Mouse (Mus musculus) natural killer cell, adult 2 months (primary cell): Measurements from ENCODE around the gene Nectin1.

ENCODE experiments used
- DNase-seq, 2 experiments: peaks; one replicate each; pipeline ENCODE4 v3.0.0; 2022; ENCODE audit warnings: low spot score in 2 of 2

Gene Nectin1

DNA sequence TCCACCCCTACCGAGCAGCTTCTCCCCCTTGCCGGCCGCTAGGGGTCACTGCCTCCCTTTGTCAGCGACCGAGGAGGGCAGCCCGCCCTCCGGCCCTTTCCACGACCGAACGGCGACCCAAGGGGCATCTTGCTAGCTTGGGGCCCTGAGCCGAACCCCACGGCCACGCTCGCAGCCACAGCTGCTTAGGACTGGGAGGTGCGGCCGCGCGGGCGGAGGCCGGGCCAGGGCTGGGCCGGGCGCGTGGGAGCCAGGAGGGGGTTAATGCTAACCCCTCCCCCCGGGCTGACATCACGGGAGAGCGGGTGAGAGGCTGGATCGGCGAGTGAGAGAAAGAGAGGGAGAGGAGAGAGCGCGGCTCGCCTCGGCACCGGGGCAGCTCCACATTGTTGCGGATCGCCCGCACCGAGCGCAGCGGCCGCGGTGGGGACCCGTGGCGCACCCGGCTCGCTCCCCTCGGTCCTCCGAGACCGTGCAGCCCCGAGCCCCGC, at the start of gene Nectin1:
Gene Nectin1, plus strand, starts transcription at position 338 of the 491 bp plus-strand sequence.
- peak; percentile 44 to 68 for DNase-seq

DNA sequence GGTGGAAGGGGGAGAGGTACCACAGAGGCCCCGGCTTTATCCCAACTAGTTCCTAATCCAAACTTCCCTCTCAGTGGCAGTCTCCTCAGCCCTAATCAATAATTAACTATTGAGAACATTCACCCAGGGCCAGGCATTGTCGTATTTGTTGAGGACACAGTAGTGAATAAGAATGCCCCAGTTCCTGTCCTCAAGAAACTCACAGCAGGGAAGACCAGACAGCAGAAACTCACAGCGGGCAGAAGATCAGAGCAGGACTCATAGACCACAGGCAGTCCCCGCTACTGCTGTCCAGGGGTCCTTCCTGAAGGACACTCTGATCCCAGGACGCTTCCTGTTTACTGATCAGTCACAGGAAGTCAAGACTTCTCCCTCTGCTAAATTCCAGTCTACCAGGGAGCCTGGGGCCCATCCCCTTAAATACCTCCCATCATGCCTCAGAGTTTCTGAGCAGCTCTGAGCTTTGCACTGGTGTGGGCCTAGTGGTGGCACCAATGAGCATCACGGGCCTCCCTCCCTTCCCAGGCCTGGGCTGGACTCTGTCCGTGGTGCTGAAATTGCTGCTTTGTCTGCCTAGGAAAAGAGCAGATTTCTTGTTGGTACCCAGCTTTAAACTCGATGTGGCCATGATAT, 45.6 kb upstream of the Nectin1 start:
- no peak for DNase-seq

DNA sequence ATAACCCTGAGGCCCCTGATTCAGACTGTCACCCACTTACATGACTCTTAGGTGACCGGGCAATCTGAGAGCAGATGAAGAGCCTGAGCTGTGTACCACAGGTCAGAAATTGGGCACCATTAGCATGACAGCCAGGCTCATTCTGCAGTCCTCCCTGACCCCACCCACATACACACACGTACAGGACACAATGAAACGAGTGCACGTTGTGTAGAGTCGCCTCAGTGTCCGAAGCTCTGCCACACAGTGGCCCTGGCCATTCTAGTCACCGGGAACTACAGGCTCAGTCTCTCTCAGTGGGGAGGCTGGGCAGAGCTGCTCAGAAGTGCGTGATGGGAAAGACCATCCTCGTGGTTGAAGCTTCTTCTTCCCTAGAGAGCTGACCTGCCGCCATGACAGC, 44.9 kb upstream of the Nectin1 start:
- DNase-seq: no peak

DNA sequence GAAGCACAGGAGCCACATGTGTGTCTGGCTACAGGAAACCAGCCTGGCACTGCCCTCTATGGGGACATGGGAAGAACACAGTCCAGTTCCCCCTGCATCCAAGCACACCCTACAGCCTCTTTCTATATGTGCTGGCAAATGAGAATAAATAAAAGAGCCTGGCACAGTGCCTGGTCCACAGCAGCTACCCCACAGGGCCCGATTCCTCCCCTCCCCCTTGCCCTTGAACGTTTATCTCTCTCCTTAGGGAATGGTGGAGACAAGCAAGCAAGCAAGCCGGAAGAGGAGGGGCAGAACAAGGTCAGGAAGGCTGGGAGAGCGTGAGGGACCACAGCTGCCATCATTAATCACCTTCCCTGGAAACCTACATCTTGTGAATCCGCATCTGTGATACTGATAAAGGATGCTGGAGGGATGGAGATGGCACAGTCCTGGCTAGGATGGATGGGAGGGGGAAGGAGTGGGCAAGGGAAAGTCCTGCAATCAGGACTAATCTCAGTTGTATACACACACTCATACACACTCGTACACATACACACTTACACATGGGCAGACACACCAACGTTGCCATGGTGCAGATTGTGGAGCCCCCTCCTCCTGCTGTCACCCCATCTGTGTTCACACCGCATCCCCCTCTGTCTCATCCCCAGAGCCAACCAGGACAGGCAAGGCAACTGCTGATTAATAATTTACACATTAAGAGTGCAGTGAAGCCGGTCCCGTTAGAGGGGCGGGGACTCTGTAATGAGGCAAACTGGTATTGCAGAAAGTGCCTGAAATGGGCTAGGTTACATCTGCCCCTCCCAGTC, 44.2 kb upstream of the Nectin1 start:
- no peak for DNase-seq

GRCm38 (mm10) chr9:43700226-43700579, 43.6 kb upstream of the Nectin1 start:
- no peak for DNase-seq

GRCm38 (mm10) chr9:43701748-43702147, 42.0 kb upstream of the Nectin1 start:
- no peak for DNase-seq

GRCm38 (mm10) chr9:43707571-43707970, 36.2 kb upstream of the Nectin1 start:
- DNase-seq: no peak

DNA sequence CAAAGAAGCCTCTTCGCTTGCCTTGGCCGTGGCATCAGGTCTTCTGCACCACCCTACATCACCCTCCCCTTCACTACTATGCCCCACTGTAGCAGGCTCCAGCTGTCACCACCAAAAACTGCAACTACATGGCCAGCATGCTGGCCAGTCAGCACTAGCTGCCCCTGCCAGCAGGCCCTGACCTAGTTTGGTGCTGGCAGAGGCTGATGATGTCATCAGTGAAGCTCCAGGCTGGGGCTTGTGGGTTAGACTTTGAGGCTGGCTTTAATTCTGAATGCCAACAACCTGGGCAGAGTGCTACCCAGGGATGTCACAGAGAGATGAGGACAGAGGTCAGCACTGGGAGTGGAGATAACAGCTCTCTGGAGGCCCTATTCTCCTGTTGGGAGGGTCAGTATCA, 35.1 kb upstream of the Nectin1 start:
- DNase-seq: no peak

GRCm38 (mm10) chr9:43713432-43713831, 30.4 kb upstream of the Nectin1 start:
- no peak for DNase-seq

DNA sequence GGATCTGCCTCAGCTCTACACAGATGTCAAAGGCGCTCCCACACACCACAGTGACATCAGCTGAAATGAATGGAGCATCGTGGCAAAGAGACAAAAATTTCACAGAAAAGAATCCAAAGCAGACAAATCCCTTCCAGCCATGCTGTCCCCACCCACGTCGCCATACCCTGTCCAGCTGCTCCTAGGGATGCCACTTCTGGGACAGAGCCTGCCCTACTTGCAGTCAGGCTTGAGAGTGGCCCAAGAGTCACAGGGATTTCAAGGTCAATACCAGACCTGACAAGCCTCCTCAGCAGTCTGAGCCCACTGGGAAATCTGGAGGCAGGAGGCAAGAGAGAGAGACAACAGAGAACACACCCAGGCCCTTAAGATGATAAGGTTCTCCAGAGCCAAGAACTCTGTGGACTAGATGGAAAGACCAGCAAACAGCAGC, 24.4 kb upstream of the Nectin1 start:
- no peak for DNase-seq

GRCm38 (mm10) chr9:43720046-43720445, 23.7 kb upstream of the Nectin1 start:
- DNase-seq: no peak

DNA sequence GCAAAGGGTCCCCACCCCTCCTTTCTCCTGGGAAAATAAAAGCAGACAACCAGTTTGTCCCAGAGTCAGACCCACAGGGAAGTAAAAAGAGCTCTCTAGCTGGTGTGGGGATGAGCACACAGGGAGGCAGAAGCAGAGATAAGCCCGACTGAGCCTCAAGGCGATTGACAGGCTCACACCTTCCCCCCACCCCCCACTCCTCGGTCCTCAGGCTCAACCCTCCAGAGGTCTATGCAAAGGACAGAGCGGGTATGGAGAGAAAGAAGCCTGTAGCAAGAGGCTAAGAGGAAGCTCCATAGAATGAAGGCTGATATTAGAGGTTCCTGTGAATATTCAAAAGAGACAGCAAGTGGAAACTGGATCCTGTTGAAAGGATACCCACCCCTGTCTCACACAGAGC, 19.7 kb upstream of the Nectin1 start:
- no peak for DNase-seq

- DNase-seq: no peak
Measured at GRCm38 (mm10) chr9:43729450-43730266, 14.1 kb upstream of the Nectin1 start.

DNA sequence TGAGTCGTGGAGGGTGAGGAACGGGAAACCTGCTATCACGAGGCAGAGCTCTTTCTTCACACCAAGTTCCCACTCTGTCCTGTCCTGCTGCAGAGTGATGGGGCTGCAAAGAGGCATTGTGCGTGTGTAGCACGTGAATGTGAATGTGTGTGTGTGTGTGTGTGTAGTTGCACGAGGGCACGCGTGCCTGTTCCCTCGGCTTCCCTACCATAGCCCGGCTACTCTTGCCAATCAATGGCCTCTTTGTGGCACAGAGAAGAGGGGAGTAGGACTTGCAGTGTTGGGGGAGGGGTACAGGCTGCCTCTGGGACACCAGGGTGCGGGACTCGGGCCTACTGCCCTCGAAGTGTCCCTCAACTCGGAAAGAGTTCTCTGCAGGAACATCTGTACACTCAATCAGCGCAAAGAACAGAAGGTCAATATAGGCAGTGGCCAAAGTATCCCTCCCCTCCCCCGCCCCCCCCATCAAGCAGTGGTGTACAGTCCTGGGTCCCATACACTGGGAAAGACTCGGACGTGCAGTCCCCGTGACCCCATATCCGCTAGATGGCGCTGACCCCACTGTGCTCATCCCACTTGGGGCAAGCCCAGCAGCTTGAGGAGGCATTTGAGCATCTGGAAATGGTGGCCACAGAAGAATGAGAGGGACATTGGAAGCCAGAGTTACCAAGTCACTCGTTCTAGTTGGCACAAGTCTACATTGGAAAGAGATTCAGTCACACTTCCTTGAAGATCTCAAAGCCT, 13.3 kb upstream of the Nectin1 start:
- no peak for DNase-seq

DNA sequence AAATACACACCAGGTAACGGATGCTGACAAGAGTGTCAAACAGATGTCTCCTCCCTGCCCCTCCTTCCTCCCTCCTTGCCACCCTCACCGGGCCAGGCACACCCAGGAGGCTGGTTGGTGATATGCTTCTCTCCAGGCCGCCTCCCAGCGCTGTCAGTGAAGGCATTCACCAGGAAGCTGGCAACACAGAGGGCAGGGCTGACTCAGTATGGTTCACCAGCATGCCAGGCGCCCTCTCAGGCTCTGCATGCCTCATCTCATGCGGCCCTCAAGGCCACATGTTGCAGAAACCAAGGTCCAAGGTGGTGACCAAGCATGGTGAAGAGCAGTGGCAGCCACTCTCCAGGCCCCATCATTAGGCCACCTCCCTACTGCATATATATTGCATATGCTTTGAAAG, 11.9 kb upstream of the Nectin1 start:
- no peak for DNase-seq

GRCm38 (mm10) chr9:43732671-43733070, 11.1 kb upstream of the Nectin1 start:
- DNase-seq: no peak

- DNase-seq: no peak
Measured at GRCm38 (mm10) chr9:43734952-43735351, 8.8 kb upstream of the Nectin1 start.

GRCm38 (mm10) chr9:43736046-43736730, 7.6 kb upstream of the Nectin1 start:
- DNase-seq: no peak

- no peak for DNase-seq
Measured at GRCm38 (mm10) chr9:43737331-43737730, 6.5 kb upstream of the Nectin1 start.

DNA sequence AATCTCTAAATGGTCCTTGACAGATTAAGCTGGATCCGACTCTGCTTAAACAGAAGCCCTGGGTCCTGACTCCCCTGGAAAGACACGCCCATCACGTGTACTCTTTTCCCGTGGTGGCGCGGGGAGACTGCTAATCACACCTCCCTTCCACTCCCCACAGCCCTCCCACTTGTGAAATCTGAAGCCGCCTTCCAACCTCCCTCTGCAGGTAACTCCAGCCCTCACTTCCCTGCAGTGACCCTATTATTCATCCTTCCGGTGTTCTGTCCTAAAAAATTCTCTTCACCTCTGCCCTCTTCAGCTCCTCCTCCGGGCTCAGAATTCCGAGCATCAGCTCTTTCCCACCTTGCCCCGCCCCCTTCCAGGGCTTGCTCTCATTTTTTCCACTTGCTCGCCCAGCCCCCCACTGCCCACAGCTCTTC, 5.9 kb upstream of the Nectin1 start:
- DNase-seq: no peak

DNA sequence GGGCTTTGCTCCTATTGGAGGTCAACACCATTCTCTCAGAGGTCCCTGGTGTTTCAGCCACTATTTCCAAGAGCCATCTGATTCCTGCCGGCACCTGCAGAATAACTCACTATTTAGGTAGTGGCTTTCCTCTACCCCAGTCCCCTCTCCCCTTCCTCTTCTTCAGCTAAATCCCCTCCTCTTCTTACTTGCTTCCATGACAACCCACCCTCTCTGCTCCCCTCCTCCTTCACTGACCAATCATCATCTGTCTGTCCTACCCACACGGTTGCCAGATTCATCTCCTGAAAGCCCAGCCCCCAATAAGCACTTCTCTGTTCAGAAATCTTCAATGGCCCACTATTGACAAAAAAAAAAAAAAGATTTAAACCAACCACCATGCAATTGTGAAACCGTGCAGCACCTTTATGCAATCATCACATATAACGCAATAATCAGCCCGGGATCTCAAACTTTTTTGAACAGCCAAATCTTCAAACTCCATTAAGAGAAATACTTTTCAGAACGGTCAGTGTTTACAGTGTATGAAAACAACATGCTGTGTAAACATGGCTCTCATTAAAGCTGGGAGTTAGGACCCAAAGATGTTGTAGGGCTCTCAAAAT, 5.2 kb upstream of the Nectin1 start:
- DNase-seq: no peak
